18 mouse cellular contexts compared by ENCODE assay signal in the genomic region with DNA sequence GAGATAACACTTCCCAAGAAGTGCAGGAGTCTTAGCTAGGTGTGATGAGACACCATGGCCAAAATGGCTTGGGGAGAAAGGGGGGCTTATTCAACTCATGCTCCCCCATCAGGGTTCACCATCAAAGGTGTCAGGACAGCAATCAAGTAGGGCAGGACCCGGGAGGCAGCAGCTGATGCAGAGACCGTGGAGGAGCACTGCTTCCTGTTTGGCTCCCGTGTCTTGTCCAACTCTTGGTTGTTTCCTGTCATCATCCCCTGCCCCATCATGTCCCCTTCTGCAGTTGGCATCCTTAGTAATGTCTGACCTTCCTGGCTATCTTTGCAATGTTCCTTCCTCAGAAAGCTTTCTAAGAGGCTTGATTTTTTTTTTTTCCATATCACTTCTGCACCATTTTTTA. TPM values are rescaled to one million over a fixed set of nuclear protein-coding genes. Genes with fewer than 3 reads are reported as not detected.
DNase-seq lines count a peak whose midpoint lies in the region; ATAC-seq lines count a peak whose summit lies in the region.
"Had no signal": no experiment of that assay in that cellular context is flagged by ENCODE, and none has a peak within 500 bp of the region (broad histone marks: within the 10 kb centered on the region; RNA-seq: fewer than 3 reads in every experiment).

No protein-coding gene starts in this region.

- H3K4me1 ChIP-seq in heart, embryonic 10.5 days = no peaks in the 10 kb centered on the region
- peaks cover 3% of the 10 kb centered on the region; the same call in 1 of the 2 replicates for H3K4me1 ChIP-seq in heart, embryonic 12.5 days (replicated peaks)
- H3K4me1 ChIP-seq: embryonic facial prominence, embryonic 10.5 days; embryonic facial prominence, embryonic 12.5 days; forebrain, embryonic 13.5 days; forebrain, embryonic 15.5 days had no signal

- H3K27ac ChIP-seq in heart, embryonic 10.5 days = no peak overlapping the region
- H3K27ac ChIP-seq in heart, embryonic 12.5 days (ENCODE audit: poor library complexity, severe bottlenecking) = no peak overlapping the region
- H3K27ac ChIP-seq: embryonic facial prominence, embryonic 10.5 days; embryonic facial prominence, embryonic 12.5 days; forebrain, embryonic 13.5 days; forebrain, embryonic 15.5 days had no signal

- no peak overlapping the region for H3K9ac ChIP-seq in heart, embryonic 12.5 days
- H3K9ac ChIP-seq: embryonic facial prominence, embryonic 12.5 days; forebrain, embryonic 13.5 days; forebrain, embryonic 15.5 days; forebrain, postnatal 0 days had no signal

- peak; percentile 63 for DNase-seq in heart, embryonic 10.5 days (ENCODE audit: low spot score)
- DNase-seq in thymus, postnatal 14 days = no peak
- DNase-seq: adrenal gland, postnatal 10 days; adrenal gland, postnatal 25 days; cerebellum, adult 11 months; cerebellum, adult 18-20 months; cerebellum, adult 8-10 months; cerebellum, adult 9-11 months; cerebellum, postnatal 14 days; cerebellum, postnatal 36 days; forebrain, postnatal 0 days had no signal

- H3K9me3 ChIP-seq in heart, embryonic 10.5 days = no peaks in the 10 kb centered on the region
- no peaks in the 10 kb centered on the region for H3K9me3 ChIP-seq in heart, embryonic 12.5 days (replicated peaks)
- H3K9me3 ChIP-seq: embryonic facial prominence, embryonic 10.5 days; embryonic facial prominence, embryonic 12.5 days; forebrain, embryonic 13.5 days; forebrain, embryonic 15.5 days had no signal

- H3K27me3 ChIP-seq in heart, embryonic 10.5 days (ENCODE audit: insufficient read depth, poor library complexity, severe bottlenecking) = no peaks in the 10 kb centered on the region
- H3K27me3 ChIP-seq in heart, embryonic 12.5 days (replicated peaks) = no peaks in the 10 kb centered on the region
- H3K27me3 ChIP-seq: embryonic facial prominence, embryonic 12.5 days; forebrain, embryonic 13.5 days; forebrain, embryonic 15.5 days had no signal

- no peak overlapping the region for H3K4me2 ChIP-seq in heart, embryonic 12.5 days
- H3K4me2 ChIP-seq: embryonic facial prominence, embryonic 12.5 days; forebrain, embryonic 13.5 days; forebrain, embryonic 15.5 days had no signal

- H3K36me3 ChIP-seq in heart, embryonic 10.5 days = no peaks in the 10 kb centered on the region
- no peaks in the 10 kb centered on the region for H3K36me3 ChIP-seq in heart, embryonic 12.5 days
- H3K36me3 ChIP-seq: embryonic facial prominence, embryonic 10.5 days; embryonic facial prominence, embryonic 12.5 days; forebrain, embryonic 15.5 days had no signal

- no peak overlapping the region for H3K4me3 ChIP-seq in heart, embryonic 10.5 days
- no peak overlapping the region for H3K4me3 ChIP-seq in heart, embryonic 12.5 days
- H3K4me3 ChIP-seq: embryonic facial prominence, embryonic 10.5 days; embryonic facial prominence, embryonic 12.5 days; forebrain, embryonic 13.5 days; forebrain, embryonic 15.5 days had no signal

- no peak for ATAC-seq in heart, embryonic 12.5 days (ENCODE audit: insufficient number of reproducible peaks, low FRiP score)
- ATAC-seq in common myeloid progenitor, adult 5-6 weeks (replicated peaks; ENCODE audit: low read depth, poor library complexity, severe bottlenecking) = 0 out of 2 replicates have a peak, but pooled peaks have one; percentile 9
- 0 out of 2 replicates have a peak, but pooled peaks have one; percentile 9 for ATAC-seq in megakaryocyte progenitor cell, adult 5-6 weeks (replicated peaks; ENCODE audit: poor library complexity)
- ATAC-seq: forebrain, embryonic 13.5 days; forebrain, embryonic 15.5 days; forebrain, postnatal 0 days had no signal

- 54% methylated on average over 3 of the region's 3 CpGs for WGBS in heart, embryonic 10.5 days
- WGBS in heart, embryonic 12.5 days = 39% methylated on average over 3 of the region's 3 CpGs

RNA-seq across cellular contexts. Expression of gene Gclc, which starts 41.5 kb away (rescaled TPM):
- polyA plus RNA-seq in heart, embryonic 10.5 days (2016; fragmentation: Nextera tagmentation; extraction: Ambion mirVana) = 12.2 and 15.4 TPM in 2 replicates
- 13.0 and 13.7 TPM in 2 replicates for polyA plus RNA-seq in heart, embryonic 12.5 days (2016; fragmentation: Nextera tagmentation; extraction: Ambion mirVana)
- 48.4 and 57.5 TPM in 2 replicates for total RNA-seq in common myeloid progenitor, adult 5-6 weeks (2017)
- total RNA-seq in megakaryocyte progenitor cell, adult 5-6 weeks (2015) = 43.5 and 54.8 TPM in 2 replicates
- 38.5 and 47.2 TPM in 2 replicates for total RNA-seq in megakaryocyte progenitor cell, adult 5-6 weeks (2017)
